Mouse (Mus musculus) forebrain, embryonic 14.5 days (tissue): ENCODE measurements around the gene Nubpl. TPM values are rescaled to one million over a fixed set of nuclear protein-coding genes. Genes with fewer than 3 reads are reported as not detected.

Source experiments
- ATAC-seq: fragments of 200-750 bp; cut with Nextera tagmentation; 2 replicates; pipeline ENCODE4 v1.8.0; 2017; ENCODE audit warnings: mild to moderate bottlenecking, moderate library complexity
- DNase-seq: peaks from one replicate; pipeline ENCODE4 v3.0.0-alpha.2; 2015; ENCODE audit warnings: low spot score
- H3K27ac ChIP-seq: fragments of 300-500 bp; sonication (generic); 2 replicates; pipeline ENCODE4 v1.5.1; 2014; ENCODE audit warnings: low read depth, mild to moderate bottlenecking, control low read depth, low read length, moderate library complexity
- H3K27me3 ChIP-seq: fragments of 300-500 bp; sonication (generic); replicated peaks from 2 replicates; pipeline ENCODE4 v1.6.1; 2014; ENCODE audit warnings: low read length, control low read depth, mixed read lengths; ENCODE audit not compliant: control insufficient read depth, insufficient read depth
- H3K36me3 ChIP-seq: fragments of 300-500 bp; sonication (generic); 2 replicates; pipeline ENCODE4 v1.6.1; 2014; ENCODE audit warnings: low read length, control low read depth; ENCODE audit not compliant: control insufficient read depth, insufficient read depth
- H3K4me1 ChIP-seq: fragments of 300-500 bp; sonication (generic); 2 replicates; pipeline ENCODE4 v1.6.1; 2014; ENCODE audit warnings: antibody characterized with exemption, low read length, control low read depth; ENCODE audit not compliant: control insufficient read depth, insufficient read depth
- H3K4me2 ChIP-seq: fragments of 300-500 bp; sonication (generic); 2 replicates; pipeline ENCODE4 v1.6.1; 2014; ENCODE audit warnings: mild to moderate bottlenecking, control low read depth, low read length
- H3K4me3 ChIP-seq: fragments of 300-500 bp; sonication (generic); 2 replicates; pipeline ENCODE4 v1.5.1; 2014; ENCODE audit warnings: low read depth, low read length, control low read depth
- H3K9ac ChIP-seq: fragments of 300-500 bp; sonication (generic); 2 replicates; pipeline ENCODE4 v1.6.1; 2014; ENCODE audit warnings: mild to moderate bottlenecking, low read length, control low read depth, moderate library complexity
- H3K9me3 ChIP-seq: fragments of 300-500 bp; sonication (generic); replicated peaks from 2 replicates; pipeline ENCODE4 v1.6.1; 2016; ENCODE audit warnings: low read length, control low read depth, mixed read lengths; ENCODE audit not compliant: control insufficient read depth
- WGBS: fragments of 180-500 bp; shearing (Covaris S2); extraction: QIAGEN DNeasy Blood & Tissue Kit; methylation state at CpG from one replicate; pipeline ENCODE4 v1.1.7; 2014; 5-methylcytosine and 5-hydroxymethylcytosine counted together
- polyA plus RNA-seq: library from polyadenylated mRNA; unstranded; fragments of >200 nt; fragmentation: Nextera tagmentation; extraction: Ambion mirVana; gene quantifications from 2 replicates; pipeline ENCODE4 v1.2.1, GENCODE M21; 2014

Nubpl gene
- polyA plus RNA-seq, 1 experiment from 2014 or later, result 8.5 TPM

GRCm38 (mm10) chr12:52146639-52147038 is 49.1 kb downstream of the Nubpl start:
- Histone ChIP-seq H3K4me1 (no peaks in the 10 kb centered on the region), H3K27me3 (no peaks in the 10 kb centered on the region), H3K27ac (no peak overlapping the region), H3K4me3 (no peak overlapping the region), H3K9me3 (peaks cover 6% of the 10 kb centered on the region; the same call in 1 of the 2 replicates), H3K4me2 (no peak overlapping the region), H3K36me3 (no peaks in the 10 kb centered on the region), H3K9ac (no peak overlapping the region)
- ATAC-seq, result no peak
- no peak for DNase-seq
- 89% methylated on average over 2 of the region's 2 CpGs for WGBS

GRCm38 (mm10) chr12:52149448-52149847 is 51.9 kb downstream of the Nubpl start:
- Histone ChIP-seq H3K4me1 (no peaks in the 10 kb centered on the region), H3K4me2 (no peak overlapping the region), H3K9me3 (no peaks in the 10 kb centered on the region), H3K9ac (no peak overlapping the region), H3K27ac (no peak overlapping the region), H3K36me3 (no peaks in the 10 kb centered on the region), H3K27me3 (no peaks in the 10 kb centered on the region), H3K4me3 (no peak overlapping the region)
- WGBS, result 89% methylated on average over 3 of the region's 3 CpGs
- ATAC-seq (no peak), DNase-seq (no peak)

- Histone ChIP-seq H3K4me3 (no peak overlapping the region), H3K4me2 (no peak overlapping the region), H3K27me3 (no peaks in the 10 kb centered on the region), H3K4me1 (no peaks in the 10 kb centered on the region), H3K9me3 (no peaks in the 10 kb centered on the region), H3K36me3 (no peaks in the 10 kb centered on the region), H3K27ac (no peak overlapping the region), H3K9ac (no peak overlapping the region)
- 95% methylated on average over 3 of the region's 3 CpGs for WGBS
- DNase-seq, result no peak
- no peak for ATAC-seq
Observed at GRCm38 (mm10) chr12:52152071-52152470, 54.5 kb downstream of the Nubpl start.

GRCm38 (mm10) chr12:52154906-52155305 is 57.4 kb downstream of the Nubpl start:
- H3K4me1 ChIP-seq, result no peaks in the 10 kb centered on the region
- H3K4me3 ChIP-seq, result no peak overlapping the region
- H3K36me3 ChIP-seq, result no peaks in the 10 kb centered on the region
- no peak for ATAC-seq
- no peak overlapping the region for H3K27ac ChIP-seq
- no peak for DNase-seq
- H3K9me3 ChIP-seq, result no peaks in the 10 kb centered on the region
- no peak overlapping the region for H3K9ac ChIP-seq
- no peak overlapping the region for H3K4me2 ChIP-seq
- H3K27me3 ChIP-seq, result no peaks in the 10 kb centered on the region
- WGBS, result 94% methylated on average over 4 of the region's 4 CpGs

- Histone ChIP-seq H3K9ac (no peak overlapping the region), H3K27me3 (no peaks in the 10 kb centered on the region), H3K27ac (no peak overlapping the region), H3K36me3 (no peaks in the 10 kb centered on the region), H3K9me3 (no peaks in the 10 kb centered on the region), H3K4me1 (no peaks in the 10 kb centered on the region), H3K4me3 (no peak overlapping the region), H3K4me2 (no peak overlapping the region)
- DNase-seq (no peak), ATAC-seq (no peak)
Observed at GRCm38 (mm10) chr12:52164414-52164813, 66.9 kb downstream of the Nubpl start.

- DNase-seq, result peak; percentile 49
- 15% methylated on average over 1 of the region's 1 CpGs for WGBS
- no peak overlapping the region for H3K4me3 ChIP-seq
- H3K9ac ChIP-seq, result no peak overlapping the region
- peak overlapping the region; percentile 78 for H3K27ac ChIP-seq
- ATAC-seq, result peak; percentile 65
- no peaks in the 10 kb centered on the region for H3K36me3 ChIP-seq
- no peak overlapping the region for H3K4me2 ChIP-seq
- H3K27me3 ChIP-seq, result no peaks in the 10 kb centered on the region
- no peaks in the 10 kb centered on the region for H3K9me3 ChIP-seq
- peaks cover 6% of the 10 kb centered on the region; the same call in 1 of the 2 replicates for H3K4me1 ChIP-seq
Observed at GRCm38 (mm10) chr12:52186205-52186793, 88.8 kb downstream of the Nubpl start.

- no peak overlapping the region for H3K9ac ChIP-seq
- H3K4me3 ChIP-seq, result no peak overlapping the region
- WGBS, result 3% methylated on average over 5 of the region's 5 CpGs
- H3K4me1 ChIP-seq, result peaks cover 6% of the 10 kb centered on the region; the same call in 1 of the 2 replicates
- no peaks in the 10 kb centered on the region for H3K27me3 ChIP-seq
- no peak overlapping the region for H3K27ac ChIP-seq
- DNase-seq (peak; percentile 96), ATAC-seq (peak; percentile 90)
- H3K4me2 ChIP-seq, result no peak overlapping the region
- H3K36me3 ChIP-seq, result no peaks in the 10 kb centered on the region
- H3K9me3 ChIP-seq, result no peaks in the 10 kb centered on the region
Observed at GRCm38 (mm10) chr12:52186963-52187590, 89.5 kb downstream of the Nubpl start.

- DNase-seq (no peak), ATAC-seq (no peak)
- Histone ChIP-seq H3K4me1 (no peaks in the 10 kb centered on the region), H3K27me3 (no peaks in the 10 kb centered on the region), H3K9me3 (no peaks in the 10 kb centered on the region), H3K27ac (no peak overlapping the region), H3K4me2 (no peak overlapping the region), H3K4me3 (no peak overlapping the region), H3K36me3 (no peaks in the 10 kb centered on the region), H3K9ac (no peak overlapping the region)
- 92% methylated on average over 4 of the region's 4 CpGs for WGBS
Observed at GRCm38 (mm10) chr12:52198471-52198870, 100.9 kb downstream of the Nubpl start.

GRCm38 (mm10) chr12:52209121-52209610 is 111.6 kb downstream of the Nubpl start:
- DNase-seq, result peak; percentile 17
- Histone ChIP-seq H3K27me3 (no peaks in the 10 kb centered on the region), H3K36me3 (no peaks in the 10 kb centered on the region), H3K4me3 (no peak overlapping the region), H3K4me1 (no peaks in the 10 kb centered on the region), H3K9ac (no peak overlapping the region), H3K9me3 (no peaks in the 10 kb centered on the region), H3K27ac (no peak overlapping the region), H3K4me2 (no peak overlapping the region)
- 86% methylated on average over 3 of the region's 3 CpGs for WGBS
- ATAC-seq, result no peak
